Mouse (Mus musculus): ENCODE measurements around the gene Pla2r1.

DNA sequence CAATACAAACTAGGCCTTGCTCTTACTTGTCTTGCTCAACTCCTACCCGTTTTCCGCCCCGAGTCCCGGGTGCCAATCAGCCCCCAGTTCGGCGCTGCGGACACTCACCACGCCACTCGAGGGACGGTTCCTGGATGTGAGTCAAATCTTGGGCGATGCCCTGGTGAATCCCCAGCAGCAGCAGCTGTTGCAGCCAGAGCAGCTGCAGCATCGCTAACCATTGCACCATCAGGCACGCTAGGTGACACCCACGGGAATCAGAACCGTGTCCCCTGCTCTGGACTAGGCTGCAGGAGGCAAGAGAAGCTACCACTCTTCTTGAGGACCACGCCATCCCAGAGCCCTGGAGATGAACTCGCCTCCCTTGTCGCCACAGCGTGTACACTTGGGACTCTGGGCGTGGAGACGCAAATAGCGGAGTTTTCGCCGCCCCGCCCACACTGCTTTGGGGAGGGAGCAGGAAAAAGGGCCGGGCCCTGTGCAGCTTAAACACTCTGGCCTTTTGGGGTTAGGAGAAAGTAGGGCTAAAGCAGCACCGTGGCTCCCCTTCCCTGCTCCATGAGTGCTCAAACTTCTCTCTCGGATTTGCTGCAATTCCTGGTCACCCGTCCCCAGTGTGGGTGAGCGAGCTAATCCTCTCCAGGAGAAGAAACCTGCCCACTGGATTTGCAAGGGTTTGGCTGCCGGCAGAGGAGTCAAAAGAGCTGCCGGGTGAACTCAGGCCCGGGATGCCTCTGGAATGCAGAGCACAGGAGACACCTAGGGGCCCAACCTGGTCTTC, at the start of gene Pla2r1:
- TF ChIP-seq CTCF (IDR thresholded peaks at IDR 0.05; ENCODE audit: low read depth, low read length) (no peak), POLR2AphosphoS5 (IDR thresholded peaks at IDR 0.05; ENCODE audit: insufficient replicate concordance, low read depth, low read length) (no peak), TAL1 (conservative IDR thresholded peaks at IDR 0.05; ENCODE audit: low read depth, low read length) (no peak)
